Mouse (Mus musculus): ENCODE results near the gene Prdm10.

DNA sequence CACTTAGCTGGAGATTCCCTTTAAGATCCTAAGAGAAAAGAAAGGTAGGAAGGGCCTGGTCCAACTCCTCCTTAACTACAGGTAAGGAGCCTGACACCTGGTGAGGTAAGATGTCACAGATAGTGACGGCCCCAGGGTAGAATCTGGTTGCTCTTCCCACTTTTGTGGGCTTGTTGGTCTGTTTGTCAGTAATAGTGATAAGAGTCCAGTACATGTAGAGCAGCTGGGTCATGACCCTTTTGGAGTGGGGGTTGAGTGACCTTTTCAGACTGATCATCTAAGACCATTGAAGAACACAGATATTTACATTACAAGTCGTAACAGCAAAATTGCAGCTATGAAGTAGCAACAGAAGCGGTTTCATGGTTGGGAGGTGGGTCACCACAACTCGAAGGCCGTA lies 106.9 kb downstream of the Prdm10 start:
- no peak for TF ChIP-seq CTCF (IDR thresholded peaks at IDR 0.05; ENCODE audit: control insufficient read depth, insufficient read depth, low read length)
- no peak for TF ChIP-seq POLR2A (IDR thresholded peaks at IDR 0.05; ENCODE audit: borderline replicate concordance, control insufficient read depth, low read depth, low read length)
